Mouse (Mus musculus) lung, postnatal 0 days (tissue): Measurements from ENCODE around the gene Fam117a.

ENCODE experiments used
- CTCF ChIP-seq: IDR thresholded peaks from 2 replicates; pipeline ENCODE4 v1.5.1; 2016; ENCODE audit warnings: antibody characterized with exemption, mild to moderate bottlenecking
- EP300 ChIP-seq: IDR thresholded peaks from 2 replicates; pipeline ENCODE4 v1.6.1; 2016; ENCODE audit warnings: antibody characterized with exemption, mild to moderate bottlenecking, control low read depth

DNA sequence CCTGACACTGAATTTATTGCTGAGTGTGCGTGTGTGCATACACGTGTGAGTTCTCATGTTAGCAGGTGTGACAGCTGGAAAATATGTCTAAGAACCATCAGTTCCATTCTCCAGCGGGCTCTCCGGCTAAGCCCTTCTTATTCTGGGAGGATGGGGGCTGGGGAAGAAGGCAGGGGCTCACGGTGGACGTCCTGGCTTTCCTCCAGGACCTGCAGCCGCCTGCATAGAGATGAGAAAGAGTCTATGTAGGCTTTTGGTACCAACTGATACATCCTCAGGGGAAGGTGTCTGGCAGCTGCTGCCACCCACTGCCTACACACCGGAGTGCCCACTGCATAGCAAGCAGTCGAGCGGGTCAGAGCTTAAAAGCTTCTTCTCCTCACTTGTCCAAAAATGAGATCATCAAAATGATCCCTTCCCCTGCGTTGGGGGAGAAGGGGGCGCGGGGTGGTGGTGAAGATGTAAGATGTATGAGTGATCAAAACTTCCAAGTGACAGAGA is 62.8 kb downstream of the Fam117a start:
- TF ChIP-seq EP300 (no peak), CTCF (no peak)
